Mouse (Mus musculus) forebrain, embryonic 14.5 days (tissue): Measurements from ENCODE around the gene Sf3a3. TPM values are rescaled to one million over a fixed set of nuclear protein-coding genes. Genes with fewer than 3 reads are reported as not detected.

Experiments
- ATAC-seq: fragments of 200-750 bp; cut with Nextera tagmentation; 2 replicates; pipeline ENCODE4 v1.8.0; 2017; ENCODE audit warnings: mild to moderate bottlenecking, moderate library complexity
- DNase-seq: peaks from one replicate; pipeline ENCODE4 v3.0.0-alpha.2; 2015; ENCODE audit warnings: low spot score
- H3K27ac ChIP-seq: fragments of 300-500 bp; sonication (generic); 2 replicates; pipeline ENCODE4 v1.5.1; 2014; ENCODE audit warnings: low read depth, mild to moderate bottlenecking, control low read depth, low read length, moderate library complexity
- H3K27me3 ChIP-seq: fragments of 300-500 bp; sonication (generic); replicated peaks from 2 replicates; pipeline ENCODE4 v1.6.1; 2014; ENCODE audit warnings: low read length, control low read depth, mixed read lengths; ENCODE audit not compliant: control insufficient read depth, insufficient read depth
- H3K36me3 ChIP-seq: fragments of 300-500 bp; sonication (generic); 2 replicates; pipeline ENCODE4 v1.6.1; 2014; ENCODE audit warnings: low read length, control low read depth; ENCODE audit not compliant: control insufficient read depth, insufficient read depth
- H3K4me1 ChIP-seq: fragments of 300-500 bp; sonication (generic); 2 replicates; pipeline ENCODE4 v1.6.1; 2014; ENCODE audit warnings: antibody characterized with exemption, low read length, control low read depth; ENCODE audit not compliant: control insufficient read depth, insufficient read depth
- H3K4me2 ChIP-seq: fragments of 300-500 bp; sonication (generic); 2 replicates; pipeline ENCODE4 v1.6.1; 2014; ENCODE audit warnings: mild to moderate bottlenecking, control low read depth, low read length
- H3K4me3 ChIP-seq: fragments of 300-500 bp; sonication (generic); 2 replicates; pipeline ENCODE4 v1.5.1; 2014; ENCODE audit warnings: low read depth, low read length, control low read depth
- H3K9ac ChIP-seq: fragments of 300-500 bp; sonication (generic); 2 replicates; pipeline ENCODE4 v1.6.1; 2014; ENCODE audit warnings: mild to moderate bottlenecking, low read length, control low read depth, moderate library complexity
- H3K9me3 ChIP-seq: fragments of 300-500 bp; sonication (generic); replicated peaks from 2 replicates; pipeline ENCODE4 v1.6.1; 2016; ENCODE audit warnings: low read length, control low read depth, mixed read lengths; ENCODE audit not compliant: control insufficient read depth
- WGBS: fragments of 180-500 bp; shearing (Covaris S2); extraction: QIAGEN DNeasy Blood & Tissue Kit; methylation state at CpG from one replicate; pipeline ENCODE4 v1.1.7; 2014; 5-methylcytosine and 5-hydroxymethylcytosine counted together
- polyA plus RNA-seq: library from polyadenylated mRNA; unstranded; fragments of >200 nt; fragmentation: Nextera tagmentation; extraction: Ambion mirVana; gene quantifications from 2 replicates; pipeline ENCODE4 v1.2.1, GENCODE M21; 2014

Gene Sf3a3
- polyA plus RNA-seq, 1 experiment from 2014 or later = 118 TPM

DNA sequence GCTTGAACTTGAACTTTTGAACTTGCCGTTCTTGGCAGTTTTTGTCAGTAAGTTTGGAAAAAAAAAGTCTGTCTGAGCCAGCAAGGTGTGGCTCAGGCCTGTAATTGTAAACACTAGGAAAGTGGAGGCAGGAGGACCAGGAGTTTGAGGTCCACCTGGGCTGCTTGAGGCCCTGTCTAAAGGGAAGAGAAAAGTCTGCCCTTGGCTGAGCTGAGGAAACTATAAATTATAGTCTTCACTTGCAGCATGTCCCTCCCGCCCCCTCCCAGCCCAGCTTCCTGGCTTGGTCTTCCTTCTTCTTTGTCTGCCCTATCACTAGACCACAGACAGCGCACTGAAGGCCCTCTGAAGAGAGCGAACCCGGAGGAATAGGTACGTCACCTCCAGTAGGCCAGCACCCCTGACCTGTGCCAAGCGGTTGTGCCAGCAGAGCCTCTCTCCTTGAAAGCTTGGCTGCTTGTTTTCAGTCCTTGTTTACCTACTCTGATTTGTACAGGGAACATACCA, 44.8 kb downstream of the Sf3a3 start:
- WGBS = 91% methylated on average over 7 of the region's 7 CpGs

DNA sequence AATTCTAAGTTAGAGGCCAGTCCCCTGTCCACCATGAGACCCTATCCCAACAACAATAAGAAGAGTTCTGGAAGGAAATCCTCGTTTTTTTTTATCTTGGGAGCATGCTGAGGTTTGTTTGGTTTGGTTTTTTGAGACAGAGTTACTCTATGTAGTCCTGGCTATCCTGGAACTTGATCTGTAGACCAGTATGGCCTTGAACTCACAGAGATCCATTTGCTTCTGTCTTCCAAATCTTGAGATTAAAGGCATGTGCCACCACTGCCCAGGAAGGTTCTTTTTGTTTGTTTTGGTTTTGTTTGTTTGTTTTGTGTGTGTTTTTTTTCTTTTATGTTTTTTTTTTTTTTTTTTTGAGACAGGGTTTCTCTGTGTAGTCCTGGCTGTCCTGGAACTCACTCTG, 46.6 kb downstream of the Sf3a3 start:
- WGBS = 50% methylated on average over 1 of the region's 1 CpGs
- Histone ChIP-seq H3K9ac (no peak overlapping the region), H3K27ac (no peak overlapping the region)

More for the DNA sequence above, 44.8 kb downstream of the Sf3a3 start:
- H3K9me3 ChIP-seq = no peaks in the 10 kb centered on the region
- H3K9ac ChIP-seq = no peak overlapping the region
- ATAC-seq (no peak), DNase-seq (no peak)
- no peaks in the 10 kb centered on the region for H3K4me1 ChIP-seq
- H3K27ac ChIP-seq = no peak overlapping the region
- no peaks in the 10 kb centered on the region for H3K36me3 ChIP-seq
- H3K4me3 ChIP-seq = no peak overlapping the region
- H3K4me2 ChIP-seq = no peak overlapping the region
- H3K27me3 ChIP-seq = no peaks in the 10 kb centered on the region

DNA sequence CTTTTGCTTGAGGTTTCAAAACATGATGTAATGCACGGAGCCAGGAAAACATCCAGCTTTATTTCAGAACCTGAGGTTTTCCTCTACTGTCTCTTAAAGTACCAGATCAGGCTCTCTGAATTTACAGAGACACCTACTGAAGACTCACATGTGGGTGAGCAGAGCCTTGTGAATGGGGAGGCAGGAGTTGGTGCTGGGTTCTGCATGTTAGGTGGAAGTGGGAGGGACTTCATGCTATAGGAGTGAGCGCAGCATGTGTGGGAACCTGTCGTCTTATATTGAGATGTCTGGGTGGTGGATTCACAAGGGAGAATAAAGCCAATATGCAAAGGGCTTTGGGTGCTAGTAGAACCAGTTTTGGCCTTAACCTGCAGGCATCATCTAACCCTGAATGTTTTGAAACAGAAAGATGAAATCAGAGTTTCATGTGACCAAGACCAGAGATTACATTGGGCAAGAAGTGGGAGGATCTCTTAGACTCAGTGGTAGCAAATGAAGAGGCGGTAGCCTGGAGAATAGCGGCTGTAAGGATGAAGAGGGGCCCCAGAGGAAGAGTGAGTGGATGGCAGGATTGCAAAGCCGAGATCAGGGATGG, 48.4 kb downstream of the Sf3a3 start:
- no peaks in the 10 kb centered on the region for H3K9me3 ChIP-seq
- WGBS = 87% methylated on average over 6 of the region's 6 CpGs
- no peaks in the 10 kb centered on the region for H3K4me1 ChIP-seq
- H3K4me2 ChIP-seq = no peak overlapping the region
- DNase-seq (no peak), ATAC-seq (no peak)
- H3K27me3 ChIP-seq = no peaks in the 10 kb centered on the region
- no peaks in the 10 kb centered on the region for H3K36me3 ChIP-seq
- no peak overlapping the region for H3K27ac ChIP-seq
- no peak overlapping the region for H3K9ac ChIP-seq
- no peak overlapping the region for H3K4me3 ChIP-seq

More for the DNA sequence above, 46.6 kb downstream of the Sf3a3 start:
- no peak overlapping the region for H3K4me2 ChIP-seq
- H3K4me3 ChIP-seq = no peak overlapping the region
- ATAC-seq (no peak), DNase-seq (no peak)
- H3K36me3 ChIP-seq = no peaks in the 10 kb centered on the region
- no peaks in the 10 kb centered on the region for H3K9me3 ChIP-seq
- H3K27me3 ChIP-seq = no peaks in the 10 kb centered on the region
- no peaks in the 10 kb centered on the region for H3K4me1 ChIP-seq

DNA sequence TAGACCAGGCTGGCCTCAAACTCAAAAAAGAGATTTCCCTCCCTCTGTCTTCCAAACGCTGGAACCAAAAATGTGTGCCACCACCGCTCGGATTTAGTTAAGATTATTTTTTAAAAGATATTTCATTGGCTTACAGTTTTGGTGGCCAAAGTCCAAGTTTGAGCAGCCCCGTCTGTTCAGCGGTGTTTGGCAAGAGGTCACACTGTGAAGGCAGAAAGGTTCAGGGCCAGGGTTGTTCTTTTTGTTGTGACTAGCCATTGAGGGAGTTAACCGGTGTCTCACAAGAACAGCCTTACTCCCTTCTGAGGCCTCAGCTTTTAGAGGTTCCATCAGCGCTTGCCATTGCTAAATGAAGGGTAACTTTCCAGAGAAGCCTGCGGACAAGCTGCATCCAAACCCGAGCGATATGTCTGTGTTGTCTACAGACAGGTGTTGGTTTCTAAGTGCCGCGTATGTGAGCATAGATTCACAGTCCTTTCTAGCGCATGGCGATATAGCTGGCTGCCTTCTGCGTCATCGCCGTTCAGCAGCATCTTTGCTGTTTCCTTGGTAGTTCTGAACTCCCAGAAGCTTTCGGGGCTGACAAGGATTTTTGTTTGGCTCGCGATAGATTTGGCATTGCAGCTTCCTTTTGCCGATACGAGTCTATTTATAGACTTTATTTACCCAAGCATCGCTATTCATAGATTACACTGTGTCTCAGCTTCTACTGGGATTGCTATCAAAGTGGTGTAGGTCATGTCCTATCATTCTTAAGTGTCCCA, 51.4 kb downstream of the Sf3a3 start:
- no peak overlapping the region for H3K4me2 ChIP-seq
- H3K4me1 ChIP-seq = no peaks in the 10 kb centered on the region
- H3K9ac ChIP-seq = no peak overlapping the region
- DNase-seq = peak; percentile 30
- no peaks in the 10 kb centered on the region for H3K36me3 ChIP-seq
- no peaks in the 10 kb centered on the region for H3K9me3 ChIP-seq
- no peak for ATAC-seq
- no peak overlapping the region for H3K27ac ChIP-seq
- H3K4me3 ChIP-seq = no peak overlapping the region
- no peaks in the 10 kb centered on the region for H3K27me3 ChIP-seq
- 88% methylated on average over 23 of the region's 23 CpGs for WGBS

DNA sequence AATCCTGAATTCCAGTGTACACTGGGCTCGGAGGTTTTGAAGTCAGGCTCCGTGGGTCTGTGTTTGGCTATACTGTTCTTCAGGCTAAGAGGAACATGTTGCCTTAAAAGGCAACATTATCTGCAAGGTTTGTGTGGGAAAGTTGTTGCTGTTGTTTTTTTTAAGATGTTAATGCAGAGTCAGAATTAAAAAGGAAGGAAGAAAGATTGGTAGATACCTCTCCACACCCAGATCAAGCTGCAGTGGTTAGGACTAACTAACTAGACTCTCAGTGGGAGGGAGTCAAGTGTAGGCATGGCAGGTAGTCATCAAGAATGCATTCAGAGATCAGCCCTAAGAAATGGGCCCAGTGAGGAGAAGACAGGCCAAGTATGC, 52.0 kb downstream of the Sf3a3 start:
- H3K27ac ChIP-seq = no peak overlapping the region
- no peaks in the 10 kb centered on the region for H3K9me3 ChIP-seq
- no peaks in the 10 kb centered on the region for H3K27me3 ChIP-seq
- 93% methylated on average over 2 of the region's 2 CpGs for WGBS
- DNase-seq = no peak
- ATAC-seq = no peak
- H3K4me3 ChIP-seq = no peak overlapping the region
- no peak overlapping the region for H3K9ac ChIP-seq
- no peaks in the 10 kb centered on the region for H3K36me3 ChIP-seq
- no peaks in the 10 kb centered on the region for H3K4me1 ChIP-seq
- H3K4me2 ChIP-seq = no peak overlapping the region

DNA sequence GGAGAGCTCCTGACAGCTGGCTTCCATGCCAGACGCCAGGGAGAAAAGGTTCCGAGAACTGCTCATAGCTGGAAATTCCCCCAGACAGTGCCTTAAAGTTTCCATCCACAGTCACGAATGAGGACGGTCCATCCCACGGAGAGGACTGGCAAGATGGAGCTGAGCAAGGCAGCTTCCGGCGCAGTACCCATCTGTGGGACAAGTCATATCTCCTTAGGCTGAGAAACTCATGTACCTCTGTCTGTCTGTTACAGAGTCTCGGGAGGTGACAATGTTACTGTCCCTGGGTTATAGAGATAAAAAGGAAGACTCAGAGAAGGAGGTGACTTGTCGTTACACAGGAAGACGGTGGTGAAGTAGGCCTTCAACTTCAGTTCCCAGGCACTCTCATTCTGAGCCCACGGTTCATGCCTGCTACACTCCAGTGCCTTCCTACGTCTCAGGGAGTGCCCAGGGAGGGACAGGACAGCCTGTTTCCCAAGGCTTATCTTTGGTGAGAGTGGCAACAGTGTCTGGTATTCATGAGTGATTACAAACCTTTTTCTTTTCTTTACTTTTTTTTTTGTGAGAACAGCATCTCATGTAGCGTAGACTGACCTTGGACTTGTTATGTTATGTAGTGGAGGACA, 54.5 kb downstream of the Sf3a3 start:
- Histone ChIP-seq H3K4me3 (no peak overlapping the region), H3K27me3 (no peaks in the 10 kb centered on the region), H3K9ac (no peak overlapping the region), H3K27ac (no peak overlapping the region), H3K4me2 (no peak overlapping the region), H3K9me3 (no peaks in the 10 kb centered on the region), H3K36me3 (no peaks in the 10 kb centered on the region), H3K4me1 (no peaks in the 10 kb centered on the region)
- WGBS = 87% methylated on average over 13 of the region's 13 CpGs
- no peak for DNase-seq
- ATAC-seq = no peak

DNA sequence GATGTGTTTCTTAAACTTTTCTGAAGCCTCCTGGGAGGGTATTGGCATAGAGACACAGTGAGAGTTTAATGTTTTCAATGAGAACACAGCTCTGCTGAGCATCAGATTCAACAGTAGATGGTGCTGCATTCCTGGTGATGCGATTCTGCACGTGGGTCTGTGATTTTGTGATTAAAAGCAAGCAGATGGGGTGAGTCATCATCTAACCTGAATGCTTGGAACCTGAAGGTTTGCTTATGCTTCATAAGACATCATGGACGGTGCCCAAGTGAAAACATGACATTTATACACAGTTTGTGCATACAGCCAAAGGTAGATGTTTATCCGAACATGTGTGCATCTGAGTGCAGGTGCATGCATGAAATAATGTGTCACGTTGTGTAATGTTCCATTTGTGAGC, 56.0 kb downstream of the Sf3a3 start:
- H3K9me3 ChIP-seq = no peaks in the 10 kb centered on the region
- 80% methylated on average over 5 of the region's 5 CpGs for WGBS
- H3K27ac ChIP-seq = no peak overlapping the region
- ATAC-seq (no peak), DNase-seq (no peak)
- no peak overlapping the region for H3K4me3 ChIP-seq
- H3K36me3 ChIP-seq = no peaks in the 10 kb centered on the region
- no peak overlapping the region for H3K9ac ChIP-seq
- no peaks in the 10 kb centered on the region for H3K27me3 ChIP-seq
- H3K4me2 ChIP-seq = no peak overlapping the region
- no peaks in the 10 kb centered on the region for H3K4me1 ChIP-seq

DNA sequence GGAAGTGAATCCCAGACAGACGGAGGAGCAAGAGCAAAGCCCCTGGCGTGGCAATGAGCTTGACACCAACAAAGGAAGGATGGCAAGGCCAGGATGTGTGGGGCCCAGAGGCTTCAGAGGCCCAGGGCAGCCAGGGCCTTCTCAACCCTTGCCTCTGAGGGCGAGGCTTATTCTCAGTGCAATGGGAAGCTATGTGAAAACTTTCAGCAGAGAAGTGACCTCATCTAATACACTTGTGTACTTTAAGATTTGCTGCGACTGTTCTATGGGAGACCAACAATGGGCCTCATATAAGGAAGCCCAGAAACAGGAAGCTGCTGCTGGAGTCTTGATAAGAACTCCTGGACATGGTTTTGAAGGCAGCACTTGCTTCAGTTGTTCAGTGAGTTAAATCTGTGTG, 57.5 kb downstream of the Sf3a3 start:
- no peaks in the 10 kb centered on the region for H3K36me3 ChIP-seq
- no peaks in the 10 kb centered on the region for H3K27me3 ChIP-seq
- ATAC-seq (no peak), DNase-seq (no peak)
- H3K4me2 ChIP-seq = no peak overlapping the region
- H3K9me3 ChIP-seq = no peaks in the 10 kb centered on the region
- H3K4me3 ChIP-seq = no peak overlapping the region
- 68% methylated on average over 4 of the region's 4 CpGs for WGBS
- H3K27ac ChIP-seq = peak overlapping the region; percentile 33; the same call in 1 of the 2 replicates
- no peaks in the 10 kb centered on the region for H3K4me1 ChIP-seq
- no peak overlapping the region for H3K9ac ChIP-seq

DNA sequence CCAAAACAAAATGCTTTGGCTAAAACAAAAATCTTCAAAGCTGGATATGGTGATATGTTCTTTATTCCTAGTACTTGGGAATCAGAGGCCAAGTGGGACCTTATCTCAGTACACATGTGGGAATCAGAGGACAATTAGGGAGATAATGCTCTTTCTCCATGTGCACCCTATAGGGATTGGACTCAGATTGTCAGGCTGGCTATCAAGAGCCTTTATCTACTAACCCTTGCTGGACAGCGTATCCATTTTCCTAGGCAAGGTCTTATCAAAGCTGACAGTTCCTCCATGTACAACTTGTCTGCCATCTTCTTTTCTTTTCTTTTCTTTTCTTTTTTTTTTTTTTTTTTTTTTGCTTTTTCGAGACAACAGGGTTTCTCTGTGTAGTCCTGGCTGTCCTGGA, 58.9 kb downstream of the Sf3a3 start:
- Histone ChIP-seq H3K9me3 (no peaks in the 10 kb centered on the region), H3K27me3 (no peaks in the 10 kb centered on the region), H3K4me2 (no peak overlapping the region), H3K27ac (no peak overlapping the region), H3K4me1 (no peaks in the 10 kb centered on the region), H3K36me3 (no peaks in the 10 kb centered on the region), H3K9ac (no peak overlapping the region), H3K4me3 (no peak overlapping the region)
- 90% methylated on average over 2 of the region's 2 CpGs for WGBS
- no peak for ATAC-seq
- no peak for DNase-seq
